Mouse (Mus musculus) CH12.LX (cell line): ENCODE measurements around the gene Gm20388. TPM values are rescaled to one million over a fixed set of nuclear protein-coding genes. Genes with fewer than 3 reads are reported as not detected.

ENCODE experiments used
- DNase-seq: peaks from one replicate; pipeline ENCODE4 v3.0.0-alpha.2; 2013; ENCODE audit errors: extremely low read depth
- H3K27ac ChIP-seq: 2 replicates; pipeline ENCODE4 v1.5.1; 2012; ENCODE audit warnings: low read depth, mild to moderate bottlenecking, control low read depth, moderate library complexity; ENCODE audit not compliant: insufficient read depth
- H3K27me3 ChIP-seq: replicated peaks from 2 replicates; pipeline ENCODE3; 2012; ENCODE audit warnings: inconsistent platforms
- H3K36me3 ChIP-seq, 2 experiments: replicated peaks in 1 of 2; 2 replicates each; pipeline versions ENCODE3 to v1.6.1; 2012; ENCODE audit warnings: inconsistent platforms in 1 of 2, low read length in 1 of 2, mild to moderate bottlenecking in 1 of 2, mixed read lengths in 1 of 2, moderate library complexity in 1 of 2; ENCODE audit not compliant: control insufficient read depth in 1 of 2, insufficient read depth in 1 of 2
- H3K4me1 ChIP-seq, 2 experiments: 2 replicates each; pipeline ENCODE4 v1.6.1; 2012; ENCODE audit warnings: inconsistent platforms in 1 of 2, moderate library complexity in 1 of 2; ENCODE audit not compliant: insufficient read depth in 2 of 2, control insufficient read depth in 1 of 2
- H3K4me2 ChIP-seq: 2 replicates; pipeline ENCODE4 v1.6.1; 2012; ENCODE audit warnings: low read depth, mild to moderate bottlenecking, control low read depth; ENCODE audit not compliant: poor library complexity, insufficient read depth, severe bottlenecking
- H3K4me3 ChIP-seq, 3 experiments: fragments of 150-350 bp in 1 of 3; sonication (generic) in 1 of 3; replicated peaks in 1 of 3; 2 replicates each; pipeline versions ENCODE3 to v1.5.1; 2011 to 2012; ENCODE audit warnings: low read depth in 2 of 3, low read length in 2 of 3, mild to moderate bottlenecking in 2 of 3, moderate library complexity in 2 of 3, control low read depth in 1 of 3, improper control_type of control experiment in 1 of 3, inconsistent platforms in 1 of 3, mixed read lengths in 1 of 3; ENCODE audit not compliant: poor library complexity in 1 of 3
- H3K79me2 ChIP-seq: replicated peaks from 2 replicates; pipeline ENCODE4 v1.6.1; 2012; ENCODE audit warnings: mild to moderate bottlenecking, moderate library complexity; ENCODE audit not compliant: control insufficient read depth, poor library complexity, insufficient read depth, severe bottlenecking; ENCODE audit errors: extremely low read depth
- H3K9ac ChIP-seq: 2 replicates; pipeline ENCODE4 v1.6.1; 2012; ENCODE audit warnings: low read depth, mild to moderate bottlenecking, control low read depth, moderate library complexity; ENCODE audit not compliant: insufficient read depth
- H3K9me3 ChIP-seq: replicated peaks from 2 replicates; pipeline ENCODE3; 2012; ENCODE audit warnings: low read length, inconsistent platforms, mixed read lengths
- CTCF ChIP-seq, 2 experiments: IDR thresholded peaks in 1 of 2; conservative IDR thresholded peaks in 1 of 2; 2 replicates each; pipeline ENCODE4 v1.5.1; 2011 to 2012; ENCODE audit warnings: low read depth in 2 of 2, low read length in 2 of 2, improper control_type of control experiment in 1 of 2, inconsistent platforms in 1 of 2, mild to moderate bottlenecking in 1 of 2, moderate library complexity in 1 of 2
- EP300 ChIP-seq: IDR thresholded peaks from 2 replicates; pipeline ENCODE4 v1.6.1; 2011; ENCODE audit warnings: low read length, improper control_type of control experiment
- ETS1 ChIP-seq: conservative IDR thresholded peaks from 2 replicates; pipeline ENCODE4 v1.6.1; 2012; ENCODE audit warnings: low read depth, mild to moderate bottlenecking, inconsistent platforms, low read length, improper control_type of control experiment, moderate library complexity
- GABPA ChIP-seq: IDR thresholded peaks from 2 replicates; pipeline ENCODE4 v1.6.1; 2012; ENCODE audit warnings: low read depth, low read length, improper control_type of control experiment, inconsistent platforms; ENCODE audit not compliant: insufficient replicate concordance
- IRF4 ChIP-seq: IDR thresholded peaks from 2 replicates; pipeline ENCODE4 v1.6.1; 2014; ENCODE audit warnings: low read depth, mild to moderate bottlenecking, inconsistent platforms, low read length, improper control_type of control experiment
- JUN ChIP-seq: IDR thresholded peaks from 2 replicates; pipeline ENCODE4 v1.6.1; 2011; ENCODE audit warnings: low read depth, mild to moderate bottlenecking, low read length, improper control_type of control experiment, moderate library complexity; ENCODE audit not compliant: insufficient read depth
- KAT2A ChIP-seq: IDR thresholded peaks from 2 replicates; pipeline ENCODE4 v1.6.1; 2012; ENCODE audit warnings: low read length, improper control_type of control experiment, inconsistent platforms; ENCODE audit not compliant: insufficient replicate concordance
- MAFK ChIP-seq: IDR thresholded peaks from 2 replicates; pipeline ENCODE4 v1.6.1; 2011; ENCODE audit warnings: low read length, improper control_type of control experiment; ENCODE audit not compliant: insufficient replicate concordance
- MAX ChIP-seq: IDR thresholded peaks from 2 replicates; pipeline ENCODE4 v1.6.1; 2011; ENCODE audit warnings: low read length, improper control_type of control experiment
- MAZ ChIP-seq: IDR thresholded peaks from 2 replicates; pipeline ENCODE4 v1.6.1; 2012; ENCODE audit warnings: low read depth, mild to moderate bottlenecking, inconsistent platforms, low read length, improper control_type of control experiment, moderate library complexity
- NELFE ChIP-seq: IDR thresholded peaks from 2 replicates; pipeline ENCODE4 v1.6.1; 2011; ENCODE audit warnings: low read depth, low read length, improper control_type of control experiment
- NRF1 ChIP-seq: IDR thresholded peaks from 2 replicates; pipeline ENCODE4 v1.6.1; 2014; ENCODE audit warnings: low read depth, mild to moderate bottlenecking, inconsistent platforms, low read length, improper control_type of control experiment, moderate library complexity
- PAX5 ChIP-seq: IDR thresholded peaks from 2 replicates; pipeline ENCODE4 v1.6.1; 2012; ENCODE audit warnings: low read length, inconsistent platforms, mixed read lengths
- POLR2AphosphoS2 ChIP-seq: IDR thresholded peaks from 2 replicates; pipeline ENCODE4 v1.6.1; 2011; ENCODE audit warnings: low read depth, low read length, improper control_type of control experiment
- SMC3 ChIP-seq: IDR thresholded peaks from 2 replicates; pipeline ENCODE4 v1.6.1; 2011; ENCODE audit warnings: low read depth, low read length, improper control_type of control experiment
- TBP ChIP-seq: conservative IDR thresholded peaks from 2 replicates; pipeline ENCODE4 v1.6.1; 2011; ENCODE audit warnings: low read depth, low read length, improper control_type of control experiment
- UBTF ChIP-seq: IDR thresholded peaks from 2 replicates; pipeline ENCODE4 v1.6.1; 2012; ENCODE audit warnings: low read depth, mild to moderate bottlenecking, inconsistent platforms, low read length, improper control_type of control experiment, moderate library complexity
- ZC3H11A ChIP-seq: IDR thresholded peaks from 2 replicates; pipeline ENCODE4 v1.6.1; 2012; ENCODE audit warnings: low read depth, mild to moderate bottlenecking, inconsistent platforms, low read length, improper control_type of control experiment
- dilution Hi-C: fragments of 300-500 bp; cut with MboI; formaldehyde crosslinking; loops from 2 replicates; pipeline ENCODE4 v1.14.3; 2020; ENCODE audit warnings: low sequenced_read_pairs; ENCODE audit not compliant: extremely low pct_unique_long_range_greater_than_20kb, extremely low pct_ligation_motif_present
- in situ Hi-C: fragments of 300-500 bp; cut with MboI; formaldehyde crosslinking; loops from 3 replicates; pipeline ENCODE4 v1.14.3; 2019; ENCODE audit warnings: low sequenced_read_pairs, low pct_ligation_motif_present, low pct_unique_long_range_greater_than_20kb, mixed read lengths
- polyA plus RNA-seq: library from polyadenylated mRNA; unstranded; fragments of >175 nt; gene quantifications from 2 replicates; pipeline ENCODE4 v1.2.1, GENCODE M21; 2012; ENCODE audit warnings: low read depth; ENCODE audit not compliant: insufficient read length
- total RNA-seq, 2 experiments: library from RNA; depleted of rRNA; stranded (reverse); fragments of 300-350 nt in 1 of 2; fragments of >200 nt in 1 of 2; gene quantifications; 2 replicates each; pipeline ENCODE4 v1.2.3; 2012 to 2014

Gm20388 gene
- total and polyA plus RNA-seq, 3 experiments, result 14.8 to 26.3 (median 22.2) TPM

DNA sequence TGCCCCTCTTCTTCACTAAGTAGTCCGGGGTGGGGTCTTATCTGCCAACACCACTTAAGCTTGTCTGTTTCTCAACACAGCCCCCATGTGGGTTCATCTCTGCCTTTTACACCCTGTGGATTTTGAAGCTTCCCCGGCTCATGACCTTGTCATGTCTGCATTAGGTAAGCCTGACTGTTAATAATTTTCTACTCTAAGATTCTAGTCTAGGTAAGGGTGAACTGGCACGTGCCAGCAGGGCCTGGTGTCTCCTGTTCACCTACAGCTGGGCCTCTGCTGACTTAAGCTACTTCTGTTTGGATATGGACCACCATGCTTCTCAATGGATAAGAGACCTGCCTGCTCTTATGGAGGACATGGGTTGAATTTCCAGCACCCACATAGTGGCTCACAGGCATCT is 9.3 kb upstream of the Gm20388 start:
- Histone ChIP-seq H3K4me1 (peaks cover 2 to 18% of the 10 kb centered on the region in 2 experiments; a peak in 3 of 4 replicates), H3K79me2 (no peaks in the 10 kb centered on the region)
- in situ Hi-C loops, result no loop called here
- DNase-seq, result no peak
- TF ChIP-seq CTCF (conservative IDR thresholded peaks at IDR 0.05 in 1 of 2, IDR thresholded peaks at IDR 0.05 in 1 of 2; ENCODE audit: low read depth in 2 of 2, low read length in 2 of 2) (no peak), ZC3H11A (no peak), KAT2A (no peak), MAZ (no peak), PAX5 (no peak), UBTF (no peak)
- TF ChIP-seq, all 38 proteins: peak for 0
- peaks cover 9% of the 10 kb centered on the region for H3K27me3 ChIP-seq
- H3K4me2 ChIP-seq, result no peak overlapping the region
- no peak overlapping the region for H3K27ac ChIP-seq
- H3K9me3 ChIP-seq, result no peaks in the 10 kb centered on the region
- no peak overlapping the region for H3K4me3 ChIP-seq
- dilution Hi-C loops, result no loop called here
- no peak overlapping the region for H3K9ac ChIP-seq
- no peaks in the 10 kb centered on the region for H3K36me3 ChIP-seq

- H3K9ac ChIP-seq, result no peak overlapping the region
- in situ Hi-C loops, result no loop called here
- TF ChIP-seq NELFE (no peak), CTCF (conservative IDR thresholded peaks at IDR 0.05 in 1 of 2, IDR thresholded peaks at IDR 0.05 in 1 of 2; ENCODE audit: low read depth in 2 of 2, low read length in 2 of 2) (no peak), POLR2AphosphoS2 (no peak), TBP (no peak), ETS1 (no peak), ZC3H11A (no peak), NRF1 (no peak), PAX5 (no peak), SMC3 (no peak), JUN (no peak), UBTF (no peak), IRF4 (no peak), EP300 (no peak), MAFK (no peak), GABPA (no peak), MAX (no peak)
- no peak overlapping the region for H3K27ac ChIP-seq
- no peaks in the 10 kb centered on the region for H3K79me2 ChIP-seq
- H3K4me3 ChIP-seq, result no peak overlapping the region
- no peaks in the 10 kb centered on the region for H3K36me3 ChIP-seq
- H3K27me3 ChIP-seq, result peaks cover 9% of the 10 kb centered on the region
- DNase-seq, result no peak
- H3K4me1 ChIP-seq, result peaks cover 2 to 18% of the 10 kb centered on the region in 2 experiments; a peak in 3 of 4 replicates
- H3K9me3 ChIP-seq, result no peaks in the 10 kb centered on the region
- dilution Hi-C loops, result no loop called here
- no peak overlapping the region for H3K4me2 ChIP-seq
Observed at GRCm38 (mm10) chr8:119901952-119902351, 8.7 kb upstream of the Gm20388 start.
